Mouse (Mus musculus) layer of hippocampus, postnatal 25 days (tissue): ENCODE results near the gene Nudt16l1. TPM values are rescaled to one million over a fixed set of nuclear protein-coding genes. Genes with fewer than 3 reads are reported as not detected.
A peak's percentile ranks its signal among the peaks of the same experiment; 100 is the strongest.

Experiments used
- DNase-seq, 2 experiments: peaks; one replicate each; pipeline ENCODE4 v3.0.0; 2022; ENCODE audit warnings: mixed read lengths in 2 of 2, low spot score in 1 of 2; ENCODE audit errors: extremely low spot score in 1 of 2
- total RNA-seq, 2 experiments: library from RNA; stranded (reverse); gene quantifications; 2 replicates each; pipeline ENCODE4 v1.2.3; 2021

Gene Nudt16l1
- total RNA-seq, 2 experiments from 2014 or later: 68.8 to 78.4 TPM

DNA sequence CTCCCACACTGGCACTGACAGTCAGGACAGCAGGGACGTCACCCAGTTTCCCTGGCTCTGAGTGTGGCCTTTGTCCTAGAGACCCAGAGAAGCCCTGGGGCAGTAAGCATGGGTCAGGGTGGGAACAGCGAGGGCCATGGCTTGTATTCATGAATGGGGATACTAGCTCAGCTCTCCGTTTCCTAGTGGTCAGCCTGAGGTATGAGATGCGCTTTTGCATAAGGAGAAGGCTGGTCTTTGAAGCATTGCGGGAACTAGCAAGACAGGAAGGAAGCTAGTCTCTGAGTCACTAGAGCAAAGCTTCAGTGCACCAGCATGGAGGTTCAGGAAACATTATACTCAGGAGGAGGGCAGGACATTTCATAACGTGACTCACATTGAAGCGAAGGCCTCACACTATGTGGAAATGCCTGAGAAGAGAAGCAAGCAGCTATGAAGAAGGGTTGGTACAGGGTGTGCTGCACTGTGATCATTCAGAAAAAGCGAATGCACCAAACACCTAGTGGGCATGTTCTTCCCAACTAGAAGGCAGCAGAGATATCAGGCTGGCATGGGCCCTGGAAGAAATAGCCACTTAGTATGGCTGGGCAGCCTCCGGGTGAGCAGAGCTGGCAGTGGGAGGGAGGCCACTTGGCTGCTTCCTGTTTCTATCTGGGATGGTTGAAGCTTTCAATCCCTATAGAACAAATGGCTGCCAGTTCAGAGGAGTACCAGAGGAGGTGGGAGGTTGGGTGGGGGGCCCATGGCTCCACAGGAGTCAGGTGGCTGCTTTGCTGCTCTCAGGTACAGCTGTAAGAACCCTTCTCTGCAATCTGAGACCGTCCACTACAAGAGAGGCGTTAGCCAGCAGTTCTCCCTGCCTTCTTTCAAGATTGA, 25.4 kb upstream of the Nudt16l1 start:
- no peak for DNase-seq

DNA sequence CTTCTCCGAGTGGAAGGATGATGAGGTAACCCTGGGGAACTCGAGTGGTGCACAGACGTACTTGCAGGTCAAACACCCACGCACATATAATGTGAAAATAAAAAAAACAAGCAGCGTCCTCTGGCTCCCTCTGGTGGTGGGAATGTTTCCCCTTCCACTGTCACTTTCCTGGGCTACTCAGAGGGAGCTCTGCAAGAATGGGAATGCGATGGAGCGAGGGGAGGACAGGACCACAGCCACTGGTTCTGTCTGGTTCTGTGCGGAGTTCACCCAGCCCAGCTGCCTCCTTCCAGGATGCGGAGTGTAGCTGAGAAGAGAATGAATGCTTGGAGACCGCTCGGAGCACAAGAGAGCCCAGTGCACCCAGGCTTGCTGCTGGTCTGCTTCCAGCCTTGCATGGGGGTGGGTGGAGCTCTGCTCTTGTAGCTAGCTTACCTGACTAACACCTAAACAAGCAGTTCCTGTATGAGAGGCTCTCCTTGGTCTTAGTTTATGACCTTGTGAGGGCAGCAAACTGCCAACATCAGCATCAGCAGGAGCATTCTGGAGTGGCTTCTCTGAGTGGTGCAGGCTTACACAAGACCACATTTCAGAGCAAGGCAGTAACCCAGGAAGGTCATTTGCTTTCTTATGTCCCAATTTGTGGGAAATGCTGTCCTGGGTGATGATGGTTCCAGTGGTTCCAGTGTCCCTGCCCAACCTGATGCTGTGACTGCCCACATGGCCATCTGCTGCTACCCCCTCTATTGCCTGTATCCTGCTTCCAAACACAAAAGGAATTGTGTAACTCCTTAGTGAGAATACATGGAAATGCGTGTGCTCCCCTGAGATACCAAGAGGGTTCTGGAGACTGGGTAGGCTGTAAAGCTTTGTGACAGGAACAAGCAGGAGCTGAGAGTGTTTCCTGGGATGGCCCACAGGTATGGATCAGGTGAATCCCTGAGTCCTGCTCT, 24.5 kb upstream of the Nudt16l1 start:
- DNase-seq: peak; percentile 90 to 96

DNA sequence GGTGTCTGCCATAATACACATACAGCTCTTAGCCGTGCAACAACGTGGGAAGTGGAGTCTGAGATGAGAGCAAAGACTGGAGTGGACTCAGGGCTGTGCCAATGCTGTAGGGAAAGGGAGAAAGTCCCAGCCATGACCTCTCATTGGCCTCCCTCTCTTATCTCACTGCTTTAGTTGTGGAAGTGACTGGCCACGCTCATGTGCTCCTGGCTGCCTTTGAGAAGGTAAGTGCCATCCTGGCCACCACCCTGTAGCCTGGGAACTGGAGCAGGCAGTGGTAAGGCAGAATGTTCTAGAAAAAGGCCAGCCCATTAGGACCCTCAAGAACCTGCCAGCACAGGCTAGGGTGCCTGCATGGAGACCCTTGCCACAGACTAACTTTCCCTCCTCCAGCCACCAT, 22.6 kb upstream of the Nudt16l1 start:
- DNase-seq: no peak

DNA sequence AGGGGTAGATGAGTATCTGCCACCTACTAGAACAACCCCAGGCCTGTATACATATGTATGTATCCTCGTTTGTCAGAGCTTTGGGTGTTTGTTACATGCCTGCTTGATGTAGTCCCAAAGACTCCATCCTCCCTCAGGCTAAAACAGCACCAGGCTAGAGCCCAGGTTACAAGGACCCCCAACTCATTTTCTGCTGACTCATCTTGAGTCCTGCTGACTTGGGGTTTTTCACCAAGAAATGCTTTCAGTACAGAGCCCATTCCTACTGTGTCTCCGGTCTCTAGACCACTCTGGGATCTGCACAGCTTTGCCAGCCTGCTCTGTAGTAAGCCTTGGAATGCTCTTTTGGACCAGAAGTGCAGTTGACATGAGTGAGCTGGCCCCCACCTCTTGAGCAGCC, 22.0 kb upstream of the Nudt16l1 start:
- DNase-seq: no peak

DNA sequence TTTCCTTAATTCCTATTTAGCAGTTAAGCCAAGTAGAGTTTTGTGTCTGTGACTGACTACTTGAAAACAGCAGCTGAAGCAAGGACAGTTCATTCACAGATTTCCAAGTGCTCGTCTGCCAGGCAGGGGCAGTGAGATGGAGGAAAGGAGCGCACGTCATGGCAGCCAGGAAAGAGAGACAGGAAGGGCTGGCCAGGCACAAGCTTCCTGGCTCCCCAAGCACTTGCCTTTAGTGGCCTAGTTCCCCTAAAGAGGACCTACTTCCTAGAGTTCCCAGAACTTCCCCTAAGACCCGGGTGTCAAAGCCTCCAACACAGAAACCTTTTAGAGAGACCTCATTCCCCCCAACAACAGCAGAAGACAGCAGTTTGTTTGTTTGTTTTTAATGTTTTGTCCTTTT, 18.0 kb upstream of the Nudt16l1 start:
- DNase-seq: no peak

DNA sequence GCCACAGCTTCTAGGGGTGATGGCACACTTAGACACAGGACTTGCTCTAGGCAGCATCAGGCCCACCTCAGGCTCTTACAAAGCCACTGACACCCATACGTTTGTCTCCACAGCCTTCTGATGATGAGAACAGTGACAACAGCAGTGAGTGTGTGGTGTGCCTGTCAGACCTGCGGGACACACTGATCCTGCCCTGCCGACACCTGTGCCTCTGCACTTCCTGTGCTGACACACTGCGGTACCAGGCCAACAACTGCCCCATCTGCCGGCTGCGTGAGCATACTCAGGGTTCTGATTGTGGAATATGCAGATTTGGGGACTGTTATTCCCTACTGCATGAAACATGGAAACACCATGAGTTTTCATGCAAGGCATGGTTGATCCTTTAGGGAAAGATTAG, 16.1 kb upstream of the Nudt16l1 start:
- DNase-seq: no peak

DNA sequence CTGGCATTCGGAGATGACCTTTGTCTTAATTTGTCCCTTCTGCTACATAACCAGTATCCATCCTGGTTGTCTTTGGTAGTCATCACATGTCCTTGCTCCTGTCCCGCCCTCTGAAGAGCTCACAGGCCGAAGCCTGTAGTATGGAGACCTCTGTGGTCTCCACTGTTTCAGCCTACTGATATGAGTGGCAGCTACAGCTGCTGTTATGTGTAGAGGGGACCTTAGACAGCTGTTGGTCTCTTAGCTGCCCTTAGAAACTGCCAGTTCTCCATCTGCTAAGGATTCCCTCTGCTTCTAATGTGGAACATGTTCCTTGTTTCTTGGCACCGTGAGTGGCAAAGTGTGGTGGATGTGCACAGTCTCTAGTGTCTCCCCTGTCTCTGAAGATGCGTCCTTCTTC, 14.6 kb upstream of the Nudt16l1 start:
- no peak for DNase-seq

DNA sequence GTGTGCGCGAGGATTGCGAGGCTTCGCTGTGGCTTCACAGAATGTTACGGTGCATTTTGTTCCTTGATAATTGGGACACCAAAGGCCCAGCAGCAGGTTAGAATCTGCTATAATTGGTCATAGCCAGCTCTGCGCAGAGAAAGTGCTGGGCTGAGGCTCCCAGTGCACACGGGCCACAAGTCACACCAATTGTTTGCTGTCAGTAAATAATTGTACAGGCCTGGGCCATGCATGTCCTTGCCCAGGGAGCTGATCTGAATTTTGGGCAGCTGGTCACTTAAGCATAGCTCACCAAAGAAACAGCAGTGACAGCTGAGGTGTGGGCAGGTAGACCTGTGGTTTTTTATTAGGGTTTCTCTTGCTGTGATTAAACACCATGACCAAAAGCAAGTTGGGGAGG, 10.6 kb upstream of the Nudt16l1 start:
- DNase-seq: no peak

DNA sequence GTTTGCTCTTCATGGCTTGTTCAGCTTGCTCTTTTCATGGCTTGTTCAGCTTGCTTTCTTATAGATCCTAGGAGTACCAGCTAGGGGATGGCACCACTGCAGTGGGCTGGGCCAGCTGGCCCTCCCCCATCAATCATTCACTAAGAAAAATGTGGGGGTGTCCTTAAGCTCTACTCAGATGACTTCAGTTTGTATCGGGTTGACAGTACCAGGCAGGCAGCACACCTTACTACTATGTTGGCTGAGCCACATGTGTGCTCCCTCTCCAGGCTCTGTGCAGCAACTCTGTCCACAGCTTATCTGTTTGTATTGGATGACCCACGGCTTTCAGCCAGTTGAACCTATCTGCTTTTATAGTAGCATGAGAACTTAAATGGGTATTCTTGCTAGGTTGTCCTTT, 10.1 kb upstream of the Nudt16l1 start:
- DNase-seq: no peak

DNA sequence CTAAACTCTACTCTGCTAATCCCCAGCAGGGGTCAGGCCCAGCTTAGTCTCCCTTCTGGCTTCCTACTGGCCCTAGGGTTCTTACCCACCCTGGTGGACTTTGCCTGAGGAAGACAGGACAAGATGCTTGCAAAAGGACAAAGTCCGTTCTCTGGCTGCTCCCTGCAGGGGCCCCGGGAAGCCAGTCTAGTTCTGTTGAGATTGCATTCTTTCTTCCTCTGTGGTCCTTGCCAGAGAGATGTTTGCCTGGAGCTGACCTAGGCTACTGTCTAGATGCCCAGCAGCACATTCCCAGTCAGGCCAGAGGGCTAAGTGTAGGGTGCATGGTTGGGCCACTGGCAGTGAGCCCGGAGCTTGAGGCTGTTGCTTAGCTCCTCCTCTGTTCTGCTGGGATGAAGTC, 6.1 kb upstream of the Nudt16l1 start:
- DNase-seq: no peak

DNA sequence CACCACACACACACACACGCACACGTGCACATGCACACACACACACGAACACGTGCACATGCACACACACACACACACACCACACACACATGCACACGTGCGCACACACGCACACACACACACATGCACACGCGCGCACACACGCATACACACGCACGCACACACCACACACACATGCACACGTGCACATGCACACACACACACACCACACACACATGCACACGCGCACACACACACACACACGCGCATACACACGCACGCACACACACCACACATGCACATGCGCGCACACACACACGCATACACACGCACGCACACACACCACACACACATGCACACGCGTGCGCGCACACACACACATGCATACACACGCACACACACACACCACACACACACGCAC, 3.1 kb upstream of the Nudt16l1 start:
- no peak for DNase-seq

DNA sequence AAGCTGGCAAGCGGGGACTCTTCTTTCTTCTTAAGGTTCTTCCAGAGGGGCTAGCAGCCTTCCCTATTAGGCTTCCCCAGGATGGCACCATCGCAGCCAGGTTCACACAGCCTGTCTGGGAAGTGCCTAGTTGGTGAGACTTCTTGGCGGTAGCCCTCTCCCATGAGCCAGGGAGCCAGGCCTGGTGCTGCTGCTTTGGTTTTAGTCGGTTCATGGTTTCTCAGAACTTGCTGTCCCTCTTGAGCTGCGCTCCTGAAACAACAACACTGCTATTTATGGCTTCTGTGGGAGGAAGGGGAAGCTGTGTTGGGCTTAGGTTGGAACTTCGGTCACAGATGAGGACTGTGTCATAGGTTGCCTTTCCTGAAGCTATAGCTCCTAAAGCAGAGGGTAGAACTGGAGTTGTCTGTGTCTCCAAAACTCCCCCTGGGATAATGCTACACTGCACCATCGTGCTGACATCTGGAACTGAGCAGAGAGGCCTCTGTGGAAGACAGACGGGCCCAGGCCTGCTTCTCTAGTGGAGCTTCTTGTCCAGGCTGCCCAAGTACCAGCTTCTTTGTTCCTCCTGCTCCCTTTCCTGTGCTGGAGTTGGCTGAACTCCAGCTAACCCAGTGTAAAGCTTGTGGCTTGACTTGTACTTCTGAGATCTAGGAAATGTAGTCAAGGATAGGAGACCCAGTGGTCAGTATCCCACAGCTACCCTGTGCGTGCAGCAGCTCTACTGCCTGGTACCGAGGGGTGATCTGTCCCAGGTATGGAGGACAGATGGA, 2.4 kb upstream of the Nudt16l1 start:
- DNase-seq: no peak

DNA sequence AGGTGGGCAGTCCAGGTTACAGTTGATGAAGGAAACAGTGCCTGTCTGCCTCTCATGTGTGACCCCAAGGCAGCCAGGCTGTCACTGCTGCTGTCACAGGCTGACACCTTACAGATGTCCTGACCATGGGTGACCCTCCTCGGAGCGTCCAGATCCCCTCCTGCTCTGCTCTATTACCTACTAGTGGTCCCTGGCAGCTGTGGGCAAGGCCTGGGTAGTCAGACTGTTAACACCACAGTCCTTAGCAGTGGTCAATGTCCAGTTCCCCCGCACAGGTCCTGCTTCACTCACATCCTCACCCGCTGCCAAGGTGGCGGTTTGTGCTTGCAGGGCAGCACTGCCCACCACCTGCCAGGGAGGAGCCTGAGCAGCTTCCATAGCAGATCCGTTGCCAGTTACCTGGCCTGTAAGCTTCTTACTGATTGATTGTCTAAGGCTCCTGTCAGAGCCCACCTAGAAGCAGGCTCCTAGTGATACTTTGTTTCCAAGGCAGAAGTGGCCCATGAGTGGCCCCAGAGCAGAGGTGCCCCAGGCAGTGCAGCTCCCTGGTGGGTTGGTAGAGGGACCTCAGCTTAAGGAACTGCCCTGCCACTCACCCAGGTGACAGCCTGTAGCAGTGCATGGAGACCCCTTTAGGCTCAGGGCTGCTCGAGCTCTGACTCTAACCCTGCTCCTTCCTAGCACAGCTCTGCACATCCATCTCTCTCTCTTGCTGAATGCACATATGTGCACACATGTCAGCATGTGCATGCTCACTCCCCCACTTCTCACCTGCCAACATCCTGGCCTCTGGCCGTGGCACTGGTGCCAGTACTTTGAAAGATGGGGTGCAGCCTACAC, 990 bp upstream of the Nudt16l1 start:
- DNase-seq: no peak

DNA sequence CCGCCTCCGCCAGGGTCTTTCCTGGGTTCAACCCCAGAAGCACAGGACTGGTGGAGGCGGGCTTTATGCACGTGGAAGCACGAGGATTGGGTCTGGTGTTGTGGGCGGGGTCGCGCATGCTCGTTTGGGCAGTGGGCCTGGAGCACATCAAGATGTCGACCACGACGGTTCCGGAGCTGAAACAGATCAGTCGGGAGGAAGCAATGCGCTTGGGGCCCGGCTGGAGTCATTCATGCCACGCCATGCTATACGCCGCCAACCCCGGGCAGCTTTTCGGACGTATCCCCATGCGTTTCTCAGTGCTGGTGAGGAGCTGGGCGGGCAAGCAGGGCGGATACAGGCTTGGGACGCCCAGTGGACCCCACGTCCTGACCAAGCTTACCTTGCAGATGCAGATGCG, 428 bp downstream of the Nudt16l1 start:
- DNase-seq: peak; percentile 88 to 96

DNA sequence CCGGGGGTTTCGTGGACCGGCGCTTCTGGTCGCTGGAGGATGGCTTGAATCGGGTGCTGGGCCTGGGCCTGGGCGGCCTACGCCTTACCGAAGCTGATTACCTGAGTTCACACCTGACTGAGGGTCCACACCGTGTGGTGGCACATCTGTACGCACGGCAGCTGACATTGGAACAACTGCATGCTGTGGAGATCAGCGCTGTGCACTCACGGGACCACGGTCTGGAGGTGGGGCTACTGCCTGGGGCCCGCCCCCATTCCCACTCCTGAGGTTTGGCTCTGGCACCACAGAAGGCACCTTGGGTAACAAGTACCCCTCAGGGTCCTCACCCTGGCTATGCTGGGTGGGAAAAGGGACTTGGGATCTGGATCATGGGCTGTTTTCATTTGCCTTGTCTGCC, 851 bp downstream of the Nudt16l1 start:
- DNase-seq: peak in 1 of 2 experiments; percentile 37

DNA sequence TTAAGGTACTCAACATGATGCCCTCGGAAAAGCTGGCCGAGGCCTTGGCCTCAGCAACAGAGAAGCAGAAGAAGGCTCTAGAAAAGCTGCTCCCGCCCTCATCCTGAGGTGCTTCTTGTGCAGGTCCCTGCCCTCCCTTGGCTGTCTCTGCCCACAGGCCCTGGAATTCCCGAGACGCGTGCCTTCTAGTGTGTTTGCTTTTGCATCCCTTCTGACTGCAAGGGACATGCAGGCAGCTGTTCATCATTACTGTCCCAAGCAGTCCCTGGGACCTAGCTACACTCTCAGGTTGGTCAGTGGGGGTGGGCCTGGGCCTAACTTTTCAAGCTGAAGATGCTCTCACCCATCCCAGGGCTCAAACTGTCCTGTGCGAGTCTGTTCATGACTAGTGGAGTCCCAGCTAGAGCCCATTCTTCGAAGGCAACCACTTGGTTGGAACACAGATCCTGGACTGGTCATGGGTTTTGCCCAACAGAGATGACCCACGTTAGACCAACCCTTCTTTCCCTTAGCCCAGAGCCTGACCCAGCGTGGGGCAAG, 1.8 kb downstream of the Nudt16l1 start:
- DNase-seq: no peak

DNA sequence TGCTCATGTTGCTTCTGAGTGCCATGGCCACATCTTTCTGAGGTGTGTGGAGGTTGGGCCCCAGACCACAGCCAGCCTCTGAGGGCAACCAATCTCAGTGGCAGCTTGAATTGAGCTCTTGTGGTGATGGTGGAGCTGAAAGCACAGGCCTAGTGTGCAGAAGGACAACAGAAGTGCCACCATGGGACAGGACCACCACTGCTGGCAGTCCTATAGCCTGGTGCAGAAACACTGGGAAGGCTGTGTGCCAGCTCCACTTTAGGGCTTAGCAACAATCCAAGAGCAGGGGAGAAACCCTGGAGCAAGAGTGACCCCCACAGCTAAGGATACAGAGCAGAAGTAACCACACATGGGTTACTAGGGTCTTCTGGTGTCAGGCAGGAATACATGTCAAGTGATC, 2.5 kb downstream of the Nudt16l1 start:
- no peak for DNase-seq

DNA sequence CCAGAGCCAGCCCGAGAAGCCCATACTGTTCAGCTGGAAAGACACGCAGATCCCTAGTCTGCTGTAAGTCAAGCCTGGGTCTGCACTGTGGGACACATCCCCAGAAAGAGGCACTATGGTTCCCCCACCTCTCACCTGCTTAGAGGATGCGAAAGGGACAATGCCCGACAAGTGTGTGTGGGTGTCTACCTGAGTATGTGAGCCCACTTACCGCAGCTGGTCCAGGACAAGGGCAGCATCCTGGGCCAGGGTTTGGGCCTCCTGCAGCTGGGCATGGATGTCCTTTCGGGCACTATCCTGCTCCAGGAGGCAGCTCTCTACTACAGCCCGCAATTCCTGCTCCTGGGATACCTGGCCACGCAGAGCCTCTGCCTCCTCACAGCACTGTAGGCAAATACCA, 4.3 kb downstream of the Nudt16l1 start:
- no peak for DNase-seq

DNA sequence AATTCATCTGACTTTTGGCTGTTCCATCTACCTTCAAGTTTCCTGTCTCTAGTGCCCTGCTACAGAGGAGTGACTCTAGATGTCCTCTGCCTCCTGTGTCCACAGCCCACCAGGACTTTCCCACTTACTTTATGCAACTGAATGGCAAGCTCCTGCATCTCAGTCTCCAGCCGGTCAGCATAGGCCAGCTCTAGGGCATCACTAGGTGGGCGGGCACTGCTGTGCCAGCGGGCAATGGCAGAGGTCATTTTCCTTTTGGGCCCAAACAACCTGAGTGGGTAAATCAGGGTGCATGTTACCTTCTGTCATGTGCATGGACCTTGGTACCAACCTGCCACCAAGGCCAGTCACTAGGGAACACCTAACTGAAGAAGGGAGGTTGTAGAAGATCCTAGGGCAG, 4.9 kb downstream of the Nudt16l1 start:
- DNase-seq: no peak

DNA sequence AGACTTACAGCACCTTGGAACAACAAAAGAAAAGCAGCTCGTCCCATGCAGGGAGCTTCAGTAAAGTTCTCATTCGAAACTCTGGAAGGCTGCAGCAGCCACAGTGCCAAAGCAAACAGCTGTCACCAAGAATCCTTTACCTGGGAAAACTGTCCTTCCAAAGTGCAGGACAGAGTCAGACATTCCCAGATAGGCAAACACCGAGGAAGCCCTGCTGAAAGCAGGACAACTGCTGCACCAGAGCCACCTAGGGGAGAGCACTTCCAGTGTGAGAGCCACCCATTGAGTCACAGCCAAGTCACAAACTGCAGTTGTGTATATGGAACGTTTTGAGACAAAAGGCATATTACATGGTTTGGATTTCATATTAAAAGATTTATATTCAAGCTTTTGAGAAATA, 6.9 kb downstream of the Nudt16l1 start:
- no peak for DNase-seq
